Mouse (Mus musculus): ENCODE results near the gene Nup188. TPM values are rescaled to one million over a fixed set of nuclear protein-coding genes. Genes with fewer than 3 reads are reported as not detected.
A peak's percentile ranks its signal among the peaks of the same experiment; 100 is the strongest.

Gene Nup188
- polyA plus RNA-seq, 1 experiment = 16.5 TPM

- Histone ChIP-seq H3K27ac (ENCODE audit: insufficient read depth, low read length) (no peak overlapping the region), H3K4me3 (ENCODE audit: insufficient read depth, low read length) (no peak overlapping the region), H3K4me1 (ENCODE audit: control insufficient read depth, insufficient read depth, low read length) (peaks cover 12% of the 10 kb centered on the region)
- no peak for TF ChIP-seq CTCF (IDR thresholded peaks at IDR 0.05; ENCODE audit: extremely low read depth, insufficient read depth, low read length)
- TF ChIP-seq POLR2A (IDR thresholded peaks at IDR 0.05; ENCODE audit: extremely low read depth, insufficient read depth, low read length) = no peak
These were observed 30.4 kb upstream of the Nup188 start for GRCm38 (mm10) chr2:30255631-30256395.

DNA sequence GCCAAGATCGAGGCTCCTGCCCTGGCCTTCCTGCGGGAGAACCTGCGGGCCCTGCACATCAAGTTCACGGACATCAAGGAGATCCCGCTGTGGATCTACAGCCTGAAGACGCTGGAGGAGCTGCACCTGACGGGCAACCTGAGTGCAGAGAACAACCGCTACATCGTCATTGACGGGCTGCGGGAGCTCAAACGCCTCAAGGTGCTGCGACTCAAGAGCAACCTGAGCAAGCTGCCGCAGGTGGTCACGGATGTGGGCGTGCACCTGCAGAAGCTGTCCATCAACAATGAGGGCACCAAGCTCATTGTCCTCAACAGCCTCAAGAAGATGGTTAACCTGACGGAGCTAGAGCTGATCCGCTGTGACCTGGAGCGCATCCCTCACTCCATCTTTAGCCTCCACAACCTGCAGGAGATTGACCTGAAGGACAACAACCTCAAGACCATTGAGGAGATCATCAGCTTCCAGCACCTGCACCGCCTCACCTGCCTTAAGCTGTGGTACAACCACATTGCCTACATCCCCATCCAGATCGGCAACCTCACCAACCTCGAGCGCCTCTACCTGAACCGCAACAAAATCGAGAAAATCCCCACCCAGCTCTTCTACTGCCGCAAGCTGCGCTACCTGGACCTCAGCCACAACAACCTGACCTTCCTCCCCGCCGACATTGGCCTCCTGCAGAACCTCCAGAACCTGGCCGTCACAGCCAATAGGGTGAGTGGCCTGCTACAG, 29.4 kb upstream of the Nup188 start:
- no peak overlapping the region for H3K4me3 ChIP-seq (ENCODE audit: insufficient read depth, low read length)
- H3K27ac ChIP-seq (ENCODE audit: insufficient read depth, low read length) = no peak overlapping the region
- peaks cover 12% of the 10 kb centered on the region for H3K4me1 ChIP-seq (ENCODE audit: control insufficient read depth, insufficient read depth, low read length)
- no peak for TF ChIP-seq CTCF (IDR thresholded peaks at IDR 0.05; ENCODE audit: extremely low read depth, insufficient read depth, low read length)
- no peak for TF ChIP-seq POLR2A (IDR thresholded peaks at IDR 0.05; ENCODE audit: extremely low read depth, insufficient read depth, low read length)

GRCm38 (mm10) chr2:30257699-30258460, 28.3 kb upstream of the Nup188 start:
- TF ChIP-seq POLR2A (IDR thresholded peaks at IDR 0.05; ENCODE audit: extremely low read depth, insufficient read depth, low read length) (no peak), CTCF (IDR thresholded peaks at IDR 0.05; ENCODE audit: extremely low read depth, insufficient read depth, low read length) (no peak)
- H3K4me1 ChIP-seq (ENCODE audit: control insufficient read depth, insufficient read depth, low read length) = peaks cover 6% of the 10 kb centered on the region
- H3K27ac ChIP-seq (ENCODE audit: insufficient read depth, low read length) = 0 out of 2 replicates have a peak overlapping the region, but pooled peaks have one; percentile 18
- H3K4me3 ChIP-seq (ENCODE audit: insufficient read depth, low read length) = no peak overlapping the region

GRCm38 (mm10) chr2:30258600-30258999, 27.6 kb upstream of the Nup188 start:
- TF ChIP-seq CTCF (IDR thresholded peaks at IDR 0.05; ENCODE audit: extremely low read depth, insufficient read depth, low read length) (no peak), POLR2A (IDR thresholded peaks at IDR 0.05; ENCODE audit: extremely low read depth, insufficient read depth, low read length) (no peak)
- Histone ChIP-seq H3K4me1 (ENCODE audit: control insufficient read depth, insufficient read depth, low read length) (peaks cover 8% of the 10 kb centered on the region), H3K4me3 (ENCODE audit: insufficient read depth, low read length) (no peak overlapping the region), H3K27ac (ENCODE audit: insufficient read depth, low read length) (no peak overlapping the region)

GRCm38 (mm10) chr2:30259131-30260064, 26.8 kb upstream of the Nup188 start:
- Histone ChIP-seq H3K4me3 (ENCODE audit: insufficient read depth, low read length) (no peak overlapping the region), H3K27ac (ENCODE audit: insufficient read depth, low read length) (no peak overlapping the region), H3K4me1 (ENCODE audit: control insufficient read depth, insufficient read depth, low read length) (peaks cover 8% of the 10 kb centered on the region)
- no peak for TF ChIP-seq CTCF (IDR thresholded peaks at IDR 0.05; ENCODE audit: extremely low read depth, insufficient read depth, low read length)
- TF ChIP-seq POLR2A (IDR thresholded peaks at IDR 0.05; ENCODE audit: extremely low read depth, insufficient read depth, low read length) = no peak

- Histone ChIP-seq H3K4me3 (ENCODE audit: insufficient read depth, low read length) (no peak overlapping the region), H3K4me1 (ENCODE audit: control insufficient read depth, insufficient read depth, low read length) (peaks cover 10% of the 10 kb centered on the region), H3K27ac (ENCODE audit: insufficient read depth, low read length) (no peak overlapping the region)
- TF ChIP-seq CTCF (IDR thresholded peaks at IDR 0.05; ENCODE audit: extremely low read depth, insufficient read depth, low read length) (no peak), POLR2A (IDR thresholded peaks at IDR 0.05; ENCODE audit: extremely low read depth, insufficient read depth, low read length) (no peak)
These were observed 25.0 kb upstream of the Nup188 start for GRCm38 (mm10) chr2:30261064-30261736.

DNA sequence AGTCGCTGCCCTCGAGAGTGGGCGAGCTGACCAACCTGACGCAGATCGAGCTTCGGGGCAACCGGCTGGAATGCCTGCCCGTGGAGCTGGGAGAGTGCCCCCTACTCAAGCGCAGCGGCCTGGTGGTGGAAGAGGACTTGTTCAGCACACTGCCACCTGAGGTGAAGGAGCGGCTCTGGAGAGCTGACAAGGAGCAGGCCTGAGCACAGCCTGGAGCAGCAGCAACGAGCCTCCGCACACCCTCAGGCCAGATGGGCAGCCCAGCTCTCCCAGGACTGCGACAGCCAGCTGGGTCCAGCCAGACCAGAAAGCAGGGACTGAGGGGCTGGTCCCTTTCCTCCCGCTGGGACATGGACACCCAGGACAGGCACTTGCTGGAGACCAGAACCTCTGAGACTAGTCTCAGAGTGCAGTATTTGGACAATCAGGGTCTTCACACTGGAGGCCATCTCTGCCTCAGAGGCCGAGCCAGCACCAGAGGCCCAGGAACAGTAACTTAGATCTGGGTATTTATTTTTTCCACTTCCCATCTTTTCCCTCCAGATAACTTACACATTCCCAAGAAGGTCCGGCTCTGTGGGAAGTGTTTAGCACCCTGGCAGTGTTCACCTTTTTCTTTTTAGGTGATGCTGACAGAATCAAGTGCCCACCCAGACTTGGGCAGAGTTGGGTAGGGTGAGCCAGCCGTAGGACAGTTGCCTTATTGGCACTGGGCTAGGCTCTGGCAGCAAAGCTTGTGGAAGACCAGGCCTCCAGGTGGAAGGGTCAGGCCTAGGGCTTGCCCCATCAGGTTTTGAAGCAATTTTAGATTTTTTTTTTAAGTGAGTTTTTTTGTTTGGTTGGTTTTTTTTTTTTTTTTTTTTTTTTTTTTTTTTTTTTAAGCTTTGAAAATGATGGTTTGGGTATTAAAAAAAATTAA, 24.0 kb upstream of the Nup188 start:
- peaks cover 10% of the 10 kb centered on the region for H3K4me1 ChIP-seq (ENCODE audit: control insufficient read depth, insufficient read depth, low read length)
- H3K4me3 ChIP-seq (ENCODE audit: insufficient read depth, low read length) = no peak overlapping the region
- H3K27ac ChIP-seq (ENCODE audit: insufficient read depth, low read length) = no peak overlapping the region; the same call in 1 of the 2 replicates
- TF ChIP-seq POLR2A (IDR thresholded peaks at IDR 0.05; ENCODE audit: extremely low read depth, insufficient read depth, low read length) (no peak), CTCF (IDR thresholded peaks at IDR 0.05; ENCODE audit: extremely low read depth, insufficient read depth, low read length) (no peak)
